Mouse (Mus musculus): Measurements from ENCODE around the gene Magi2.

- TF ChIP-seq CTCF (IDR thresholded peaks at IDR 0.05; ENCODE audit: extremely low read depth, insufficient read depth, insufficient read length, insufficient replicate concordance) (no peak), POLR2A (IDR thresholded peaks at IDR 0.05; ENCODE audit: low read depth, low read length) (no peak)
Observed at GRCm38 (mm10) chr5:19395876-19396275, 169.0 kb downstream of the Magi2 start.
